Mouse (Mus musculus) Patski (cell line): ENCODE measurements around the gene Hsdl2. TPM values are rescaled to one million over a fixed set of nuclear protein-coding genes. Genes with fewer than 3 reads are reported as not detected.

Experiments
- ATAC-seq: fragments of 100-300 bp; one replicate; pipeline ENCODE4 v1.8.0; 2021
- CTCF ChIA-PET: fragments of 350-600 bp; sonication (Branson Sonifier 250); formaldehyde crosslinking; loops from one replicate; lab custom pipeline; 2022; ENCODE audit warnings: inconsistent platforms; lab: Charles Lee
- POLR2A ChIA-PET: fragments of 350-600 bp; sonication (Branson Sonifier 250); formaldehyde crosslinking; loops from one replicate; lab custom pipeline; 2022; ENCODE audit warnings: antibody characterized with exemption, inconsistent platforms; lab: Charles Lee
- DNase-seq: peaks from one replicate; pipeline ENCODE4 v3.0.0-alpha.2; 2011; ENCODE audit warnings: low read depth, low spot score
- H3K27me3 ChIP-seq: fragments of 371-371 bp; one replicate; pipeline ENCODE4 v1.5.1; 2021
- CTCF ChIP-seq: fragments of 100-300 bp; IDR thresholded peaks from one replicate; pipeline ENCODE4 v1.5.1; 2021
- in situ Hi-C: fragments of 300-500 bp; cut with MboI; formaldehyde crosslinking; loops from 3 replicates; pipeline ENCODE4 v1.11.1; 2018; ENCODE audit warnings: low pct_unique_long_range_greater_than_20kb, mixed read lengths
- polyA plus RNA-seq: library from polyadenylated mRNA; unstranded; gene quantifications from one replicate; pipeline ENCODE4 v1.2.3, GENCODE M21; 2021

The Hsdl2 gene
- polyA plus RNA-seq, 1 experiment from 2014 or later: 25.8 TPM

GRCm38 (mm10) chr4:59668050-59668449, 86.7 kb downstream of the Hsdl2 start:
- H3K27me3 ChIP-seq: no peaks in the 10 kb centered on the region
- in situ Hi-C loops: no loop called here
- ATAC-seq (no peak), DNase-seq (no peak)
- ChIA-PET CTCF (no interaction called here), POLR2A (no interaction called here)
- no peak for TF ChIP-seq CTCF

Other genes starting within 250 kb of the Hsdl2 start
- gene Susd1, start 142.9 kb upstream of the Hsdl2 start, polyA plus RNA-seq: 2.1 TPM
- gene Ptbp3, start 32.2 kb upstream of the Hsdl2 start, polyA plus RNA-seq: 41.4 TPM
- 8.4 TPM for gene E130308A19Rik, start 44.6 kb downstream of the Hsdl2 start, polyA plus RNA-seq
- gene Inip, start 220.0 kb downstream of the Hsdl2 start, polyA plus RNA-seq: 11.1 TPM
- gene Snx30, start 224.3 kb downstream of the Hsdl2 start, polyA plus RNA-seq: 9.2 TPM